Mouse (Mus musculus) induced T-regulatory cell, adult 2 months (primary cell): ENCODE measurements at regions not wholly inside any gene's neighbourhood (a gene's known extent, or its start where the extent isn't known, plus 50 kb on each side); places are given as distances from the start of the nearest gene placed in this dataset.

ENCODE experiments used
- DNase-seq: peaks from one replicate; pipeline ENCODE4 v3.0.0-alpha.2; 2012; ENCODE audit warnings: low read depth

GRCm38 (mm10) chr6:31321066-31321846 is 77.3 kb upstream of the Mkln1 start:
- DNase-seq, result peak; percentile 29

GRCm38 (mm10) chr6:31321902-31322301 is 76.6 kb upstream of the Mkln1 start:
- no peak for DNase-seq

GRCm38 (mm10) chr6:31323228-31324190 is 75.0 kb upstream of the Mkln1 start:
- peak; percentile 8 for DNase-seq

- DNase-seq, result peak; percentile 83
Measured at GRCm38 (mm10) chr6:31324717-31325116, 73.8 kb upstream of the Mkln1 start.

GRCm38 (mm10) chr6:31325621-31326020 is 72.9 kb upstream of the Mkln1 start:
- peak; percentile 51 for DNase-seq

- no peak for DNase-seq
Measured at GRCm38 (mm10) chr6:31330327-31330726, 68.2 kb upstream of the Mkln1 start.

- DNase-seq, result no peak
Measured at GRCm38 (mm10) chr6:31330868-31331267, 67.7 kb upstream of the Mkln1 start.

- DNase-seq, result no peak
Measured at GRCm38 (mm10) chr6:31332254-31332653, 66.3 kb upstream of the Mkln1 start.

GRCm38 (mm10) chr6:31332714-31333113 is 65.8 kb upstream of the Mkln1 start:
- DNase-seq, result no peak

GRCm38 (mm10) chr6:31333228-31333922 is 65.2 kb upstream of the Mkln1 start:
- DNase-seq, result no peak

GRCm38 (mm10) chr6:31334086-31334485 is 64.4 kb upstream of the Mkln1 start:
- DNase-seq, result no peak

GRCm38 (mm10) chr6:31339122-31339947 is 59.2 kb upstream of the Mkln1 start:
- no peak for DNase-seq

- DNase-seq, result no peak
Measured at GRCm38 (mm10) chr6:31339948-31340250, 58.6 kb upstream of the Mkln1 start.

GRCm38 (mm10) chr6:31345366-31346084 is 53.0 kb upstream of the Mkln1 start:
- DNase-seq, result peak; percentile 9

GRCm38 (mm10) chr6:31348333-31348732 is 50.2 kb upstream of the Mkln1 start:
- DNase-seq, result no peak
